Mouse (Mus musculus) heart, adult 10 weeks (tissue): ENCODE measurements around the gene Galntl6. TPM values are rescaled to one million over a fixed set of nuclear protein-coding genes. Genes with fewer than 3 reads are reported as not detected.

Source experiments
- polyA plus RNA-seq: library from polyadenylated mRNA; stranded (reverse); fragments of 350-450 nt; fragmentation: Illumina TruSeq; extraction: RNeasy Lipid Tissue Mini Kit (QIAGEN cat#74804); gene quantifications from one replicate; pipeline ENCODE4 v1.2.3, GENCODE M21; 2014; ENCODE audit warnings: low read depth, low replicate concordance

The Galntl6 gene
- polyA plus RNA-seq: not detected

DNA sequence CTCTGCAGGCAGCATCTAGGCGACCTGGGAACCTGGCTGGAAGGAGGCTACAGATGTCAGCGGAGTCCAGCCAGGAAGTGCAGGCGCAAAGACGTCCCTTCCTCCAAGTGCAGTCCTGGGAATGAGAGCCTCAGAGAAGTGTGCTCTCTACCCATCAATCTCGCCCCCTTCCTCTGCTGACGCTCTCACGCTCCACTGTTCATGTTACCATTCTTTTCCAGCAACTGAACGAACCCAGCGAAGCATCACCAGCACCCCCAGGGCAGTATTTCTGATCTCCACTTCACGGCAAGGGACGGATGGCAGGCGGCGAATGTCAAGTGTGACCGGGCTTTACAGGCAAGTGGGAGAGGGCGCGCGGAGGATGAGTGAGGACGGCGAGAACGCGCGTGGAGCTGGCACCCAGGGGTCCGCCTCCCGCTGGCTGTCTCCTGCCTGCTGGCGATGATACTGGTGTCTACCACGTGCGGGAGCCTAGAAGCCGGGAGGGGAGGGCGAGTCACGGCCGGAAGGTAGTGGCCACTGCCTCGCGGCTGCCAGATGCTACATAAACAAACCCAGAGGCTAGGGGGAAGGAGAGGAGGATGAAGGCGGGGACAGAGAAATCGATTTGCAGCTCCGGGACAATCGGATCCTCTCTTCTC is at the start of gene Galntl6:
Galntl6 (minus strand) TSS at position 445 of the 644 bp plus-strand sequence.

DNA sequence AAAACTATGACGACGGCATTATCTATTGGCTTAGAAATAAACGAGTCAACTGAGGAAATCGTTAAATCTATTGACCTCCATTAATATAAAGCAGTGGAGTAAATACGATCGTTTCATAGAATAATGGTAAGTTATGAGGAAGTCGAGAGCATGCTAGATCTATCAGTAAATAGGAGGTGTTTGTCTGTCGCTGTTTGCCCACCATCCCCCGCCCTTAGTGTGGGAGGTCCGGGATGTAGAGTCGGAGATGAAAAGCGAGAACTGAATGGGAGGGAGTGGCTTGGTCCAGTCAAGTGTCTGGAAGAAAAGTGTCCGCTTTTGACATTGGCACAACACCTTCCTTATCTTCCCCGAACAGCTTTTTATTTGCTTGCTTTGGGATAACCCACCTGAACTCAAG is 763 bp downstream of the Galntl6 start, which contains the start of gene BC030500:
BC030500 (plus strand) TSS at position 79 of the 400 bp plus-strand sequence.

Other genes with a start within 250 kb of the Galntl6 start
- not detected for gene BC030500, start 885 bp downstream of the Galntl6 start, polyA plus RNA-seq